In genomic region chr11:31734091-31734490, GRCm38 (mm10) we compare ENCODE assay signal across 10 mouse cellular contexts.
DNase-seq lines count a peak whose midpoint lies in the region; ATAC-seq and TF ChIP-seq lines count a peak whose summit lies in the region.
"Had no signal": no experiment of that assay in that cellular context is flagged by ENCODE, and none has a peak within 500 bp of the region (broad histone marks: within the 10 kb centered on the region; RNA-seq: fewer than 3 reads in every experiment).

No protein-coding gene starts in this region.

- no peaks in the 10 kb centered on the region for H3K9me3 ChIP-seq in embryonic facial prominence, embryonic 13.5 days
- no peaks in the 10 kb centered on the region for H3K9me3 ChIP-seq in neural tube, embryonic 12.5 days
- H3K9me3 ChIP-seq in liver, embryonic 12.5 days (replicated peaks) = no peaks in the 10 kb centered on the region
- H3K9me3 ChIP-seq: limb, embryonic 12.5 days had no signal

- peak; percentile 35 for DNase-seq in adrenal gland, adult 2 months
- no peak for DNase-seq in adrenal gland, postnatal 36 days
- peak; percentile 82 for DNase-seq in kidney, adult 2 months
- DNase-seq in thymus, postnatal 36 days = no peak
- DNase-seq: gastrocnemius, postnatal 10 days had no signal

- peaks cover 24% of the 10 kb centered on the region for H3K4me1 ChIP-seq in embryonic facial prominence, embryonic 13.5 days
- peaks cover 32% of the 10 kb centered on the region for H3K4me1 ChIP-seq in kidney, adult 2 months (ENCODE audit: control insufficient read depth, insufficient read depth, low read length)
- H3K4me1 ChIP-seq in neural tube, embryonic 12.5 days = peaks cover 12% of the 10 kb centered on the region
- peaks cover 27% of the 10 kb centered on the region for H3K4me1 ChIP-seq in liver, embryonic 12.5 days

- no peak overlapping the region for H3K4me3 ChIP-seq in embryonic facial prominence, embryonic 13.5 days
- H3K4me3 ChIP-seq in kidney, adult 2 months (ENCODE audit: insufficient read depth, low read depth, low read length) = no peak overlapping the region
- H3K4me3 ChIP-seq in neural tube, embryonic 12.5 days = no peak overlapping the region
- H3K4me3 ChIP-seq in liver, embryonic 12.5 days = no peak overlapping the region
- H3K4me3 ChIP-seq: limb, embryonic 12.5 days had no signal

- no peak for ATAC-seq in embryonic facial prominence, embryonic 13.5 days (ENCODE audit: insufficient number of reproducible peaks, insufficient read depth, low FRiP score, low TSS enrichment, low read depth)
- ATAC-seq in neural tube, embryonic 12.5 days (ENCODE audit: low FRiP score, low read depth) = peak; percentile 90
- ATAC-seq in liver, embryonic 12.5 days = no peak
- ATAC-seq in monocyte, adult 5-6 weeks (replicated peaks; ENCODE audit: insufficient number of reproducible peaks, low FRiP score, low TSS enrichment, poor library complexity, severe bottlenecking) = no peak

- WGBS in embryonic facial prominence, embryonic 13.5 days = 46% methylated on average over 4 of the region's 4 CpGs
- 44% methylated on average over 4 of the region's 4 CpGs for WGBS in kidney, adult 2 months
- 43% methylated on average over 4 of the region's 4 CpGs for WGBS in neural tube, embryonic 12.5 days
- WGBS in liver, embryonic 12.5 days (ENCODE audit: insufficient replicate concordance) = 66% methylated on average over 4 of the region's 4 CpGs

- no peaks in the 10 kb centered on the region for H3K27me3 ChIP-seq in embryonic facial prominence, embryonic 13.5 days
- H3K27me3 ChIP-seq in kidney, adult 2 months (replicated peaks; ENCODE audit: control insufficient read depth, insufficient read depth, low read length) = no peaks in the 10 kb centered on the region
- no peaks in the 10 kb centered on the region for H3K27me3 ChIP-seq in neural tube, embryonic 12.5 days (replicated peaks)
- no peaks in the 10 kb centered on the region for H3K27me3 ChIP-seq in liver, embryonic 12.5 days (replicated peaks)
- H3K27me3 ChIP-seq: limb, embryonic 12.5 days had no signal

- no peaks in the 10 kb centered on the region for H3K36me3 ChIP-seq in embryonic facial prominence, embryonic 13.5 days
- H3K36me3 ChIP-seq in kidney, adult 2 months (ENCODE audit: control insufficient read depth, insufficient read depth, low read length) = no peaks in the 10 kb centered on the region
- no peaks in the 10 kb centered on the region for H3K36me3 ChIP-seq in neural tube, embryonic 12.5 days
- H3K36me3 ChIP-seq in liver, embryonic 12.5 days = no peaks in the 10 kb centered on the region
- H3K36me3 ChIP-seq: limb, embryonic 12.5 days had no signal

- peak overlapping the region; percentile 46; the same call in 1 of the 2 replicates for H3K9ac ChIP-seq in embryonic facial prominence, embryonic 13.5 days
- no peak overlapping the region for H3K9ac ChIP-seq in neural tube, embryonic 12.5 days
- H3K9ac ChIP-seq in liver, embryonic 12.5 days = no peak overlapping the region
- H3K9ac ChIP-seq: limb, embryonic 12.5 days had no signal

- TF ChIP-seq CTCF in kidney, adult 2 months (conservative IDR thresholded peaks at IDR 0.05; ENCODE audit: insufficient read depth, insufficient read length, low read depth, low read length) = no peak

- no peak overlapping the region for H3K4me2 ChIP-seq in embryonic facial prominence, embryonic 13.5 days
- no peak overlapping the region for H3K4me2 ChIP-seq in neural tube, embryonic 12.5 days (replicated peaks)
- no peak overlapping the region for H3K4me2 ChIP-seq in liver, embryonic 12.5 days
- H3K4me2 ChIP-seq: limb, embryonic 12.5 days had no signal

- H3K27ac ChIP-seq in embryonic facial prominence, embryonic 13.5 days = no peak overlapping the region
- peak overlapping the region; percentile 63 for H3K27ac ChIP-seq in kidney, adult 2 months (ENCODE audit: insufficient read depth, low read depth, low read length)
- H3K27ac ChIP-seq in neural tube, embryonic 12.5 days = 0 out of 2 replicates have a peak overlapping the region, but pooled peaks have one; percentile 23
- no peak overlapping the region for H3K27ac ChIP-seq in liver, embryonic 12.5 days
- H3K27ac ChIP-seq: limb, embryonic 12.5 days had no signal

- no peak for TF ChIP-seq POLR2A in kidney, adult 2 months (IDR thresholded peaks at IDR 0.05; ENCODE audit: low read depth, low read length)

Comparison
In these comparisons a context has a peak if more than half of its experiments do, and no peak if none do; other contexts are left out.
1. DNase-seq: peak in adrenal gland, adult 2 months (single experiment) and kidney, adult 2 months (single experiment); none in adrenal gland, postnatal 36 days (0 of 2) and thymus, postnatal 36 days (0 of 2).
2. H3K27ac ChIP-seq: peak in kidney, adult 2 months (single experiment) and neural tube, embryonic 12.5 days (single experiment); none in embryonic facial prominence, embryonic 13.5 days (single experiment) and liver, embryonic 12.5 days (single experiment).